18 mouse cellular contexts compared by ENCODE assay signal in the genomic region with DNA sequence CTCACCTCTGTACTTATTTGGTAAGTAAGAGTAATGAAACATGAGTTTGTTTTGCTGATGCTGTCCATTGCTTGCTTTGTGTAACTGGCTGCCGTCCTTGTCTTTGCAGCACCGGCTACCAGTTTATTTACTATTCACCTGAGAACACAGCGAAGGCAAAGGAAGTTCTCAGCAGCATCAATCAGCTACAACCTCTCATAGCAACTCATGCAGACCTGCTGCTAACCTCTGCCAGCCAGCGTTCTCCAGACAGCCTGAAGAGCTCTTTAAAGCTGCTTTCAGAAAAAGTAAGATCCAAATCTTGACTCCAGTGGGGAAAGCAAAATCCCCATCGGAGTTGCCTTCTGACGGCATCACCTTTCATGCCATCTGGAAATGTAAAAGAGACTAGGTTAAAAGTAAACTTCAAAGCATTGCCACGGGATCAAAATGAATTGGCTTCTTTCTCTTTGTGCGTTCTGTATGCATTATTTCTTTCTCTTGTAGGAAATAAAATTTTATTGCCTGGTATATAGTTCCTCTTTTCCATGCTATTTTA.
DNase-seq lines count a peak whose midpoint lies in the region; ATAC-seq and TF ChIP-seq lines count a peak whose summit lies in the region.
"Had no signal": no experiment of that assay in that cellular context is flagged by ENCODE, and none has a peak within 500 bp of the region (broad histone marks: within the 10 kb centered on the region; RNA-seq: fewer than 3 reads in every experiment).

No protein-coding gene starts in this region.

- H3K4me2 ChIP-seq in limb, embryonic 11.5 days (ENCODE audit: low read depth, severe bottlenecking), result no peak overlapping the region
- H3K4me2 ChIP-seq in limb, embryonic 14.5 days (replicated peaks; ENCODE audit: low read depth, low read length, severe bottlenecking), result 0 out of 2 replicates have a peak overlapping the region, but pooled peaks have one; percentile 0
- H3K4me2 ChIP-seq: embryonic facial prominence, embryonic 13.5 days; heart, embryonic 11.5 days; hindbrain, embryonic 15.5 days; limb, embryonic 15.5 days; liver, embryonic 15.5 days had no signal

- no peak for TF ChIP-seq POLR2A in limb, embryonic 14.5 days (IDR thresholded peaks at IDR 0.05; ENCODE audit: borderline replicate concordance, extremely low read depth, insufficient read depth, insufficient read length)

- H3K27me3 ChIP-seq in limb, embryonic 11.5 days (ENCODE audit: control insufficient read depth, insufficient read depth, low read length), result no peaks in the 10 kb centered on the region
- H3K27me3 ChIP-seq in limb, embryonic 10.5 days (ENCODE audit: low read depth, poor library complexity, severe bottlenecking), result no peaks in the 10 kb centered on the region
- H3K27me3 ChIP-seq in limb, embryonic 14.5 days (ENCODE audit: control insufficient read depth, insufficient read depth, low read length), result no peaks in the 10 kb centered on the region
- H3K27me3 ChIP-seq: embryonic facial prominence, embryonic 13.5 days; hindbrain, embryonic 15.5 days; limb, embryonic 15.5 days; liver, embryonic 15.5 days had no signal

- no peaks in the 10 kb centered on the region for H3K4me1 ChIP-seq in limb, embryonic 11.5 days (ENCODE audit: control insufficient read depth, insufficient read depth, low read length)
- peaks cover 12% of the 10 kb centered on the region; the same call in 1 of the 2 replicates for H3K4me1 ChIP-seq in limb, embryonic 10.5 days
- H3K4me1 ChIP-seq in limb, embryonic 14.5 days (ENCODE audit: control insufficient read depth, insufficient read depth, low read length), result peaks cover 4% of the 10 kb centered on the region; the same call in 1 of the 2 replicates
- H3K4me1 ChIP-seq: hindbrain, embryonic 15.5 days; liver, embryonic 15.5 days had no signal

- no peaks in the 10 kb centered on the region for H3K9me3 ChIP-seq in limb, embryonic 11.5 days (ENCODE audit: control insufficient read depth, low read length)
- no peaks in the 10 kb centered on the region for H3K9me3 ChIP-seq in limb, embryonic 10.5 days (replicated peaks)
- H3K9me3 ChIP-seq in limb, embryonic 14.5 days (ENCODE audit: control insufficient read depth, low read length), result no peaks in the 10 kb centered on the region
- H3K9me3 ChIP-seq: embryonic facial prominence, embryonic 13.5 days; hindbrain, embryonic 15.5 days; limb, embryonic 15.5 days; liver, embryonic 15.5 days had no signal

- H3K9ac ChIP-seq in limb, embryonic 11.5 days (ENCODE audit: low read length), result no peak overlapping the region
- no peak overlapping the region for H3K9ac ChIP-seq in limb, embryonic 14.5 days (ENCODE audit: low read depth, low read length, severe bottlenecking)
- H3K9ac ChIP-seq: embryonic facial prominence, embryonic 13.5 days; hindbrain, embryonic 15.5 days; limb, embryonic 15.5 days; liver, embryonic 15.5 days had no signal

- DNase-seq in limb, embryonic 11.5 days (ENCODE audit: low spot score), result peak; percentile 38
- no peak for DNase-seq in limb, embryonic 10.5 days (ENCODE audit: low spot score)
- peak; percentile 4 for DNase-seq in brain, adult 2 months (ENCODE audit: low read depth, low spot score)
- peak; percentile 4 for DNase-seq in embryo, embryonic 11.5 days (ENCODE audit: low read depth, low spot score)
- peak; percentile 28 for DNase-seq in limb, embryonic 14.5 days (ENCODE audit: low spot score)
- DNase-seq in frontal cortex, adult 2 months (ENCODE audit: extremely low spot score in 1 of 2, low spot score in 1 of 2), result no peak
- DNase-seq in heart, postnatal 36 days, result no peak
- DNase-seq: cerebellum, postnatal 10 days; heart, postnatal 10 days; kidney, adult 11 months; thymus, adult 2 months had no signal

- no peak overlapping the region for H3K4me3 ChIP-seq in limb, embryonic 11.5 days (ENCODE audit: low read depth, low read length)
- H3K4me3 ChIP-seq in limb, embryonic 10.5 days, result no peak overlapping the region
- no peak overlapping the region for H3K4me3 ChIP-seq in limb, embryonic 14.5 days (replicated peaks; ENCODE audit: low read length)
- H3K4me3 ChIP-seq: embryonic facial prominence, embryonic 13.5 days; hindbrain, embryonic 15.5 days; limb, embryonic 15.5 days; liver, embryonic 15.5 days had no signal

- no peak overlapping the region for H3K27ac ChIP-seq in limb, embryonic 11.5 days (replicated peaks; ENCODE audit: low read depth, low read length)
- no peak overlapping the region for H3K27ac ChIP-seq in limb, embryonic 10.5 days
- no peak overlapping the region for H3K27ac ChIP-seq in limb, embryonic 14.5 days (replicated peaks; ENCODE audit: low read depth, low read length)
- H3K27ac ChIP-seq: embryonic facial prominence, embryonic 13.5 days; hindbrain, embryonic 15.5 days; limb, embryonic 15.5 days; liver, embryonic 15.5 days; macrophage had no signal

- 33% methylated on average over 8 of the region's 8 CpGs for WGBS in limb, embryonic 11.5 days
- WGBS in limb, embryonic 10.5 days, result 51% methylated on average over 8 of the region's 8 CpGs
- WGBS in limb, embryonic 14.5 days, result 23% methylated on average over 8 of the region's 8 CpGs

- intact Hi-C loops in heart, postnatal 36 days (cut with DNase I), result no loop called here

- ATAC-seq in limb, embryonic 11.5 days (ENCODE audit: insufficient number of reproducible peaks, low FRiP score, low TSS enrichment, low read depth), result no peak
- no peak for ATAC-seq in limb, embryonic 14.5 days (ENCODE audit: low FRiP score, low read depth)
- ATAC-seq: forebrain, embryonic 16.5 days had no signal

- no peaks in the 10 kb centered on the region for H3K36me3 ChIP-seq in limb, embryonic 11.5 days (ENCODE audit: control insufficient read depth, insufficient read depth, low read length)
- H3K36me3 ChIP-seq in limb, embryonic 10.5 days, result no peaks in the 10 kb centered on the region
- H3K36me3 ChIP-seq in limb, embryonic 14.5 days (ENCODE audit: control insufficient read depth, insufficient read depth, low read length), result no peaks in the 10 kb centered on the region
- H3K36me3 ChIP-seq: embryonic facial prominence, embryonic 13.5 days; hindbrain, embryonic 15.5 days; limb, embryonic 15.5 days; liver, embryonic 15.5 days had no signal

Comparison
In these comparisons a context has a peak if more than half of its experiments do, and no peak if none do; other contexts are left out.
1. DNase-seq: peak in limb, embryonic 11.5 days (single experiment), brain, adult 2 months (single experiment), embryo, embryonic 11.5 days (single experiment) and limb, embryonic 14.5 days (single experiment); none in limb, embryonic 10.5 days (single experiment), frontal cortex, adult 2 months (0 of 2) and heart, postnatal 36 days (0 of 2).